Mouse (Mus musculus): ENCODE measurements at regions not wholly inside any gene's neighbourhood (a gene's known extent, or its start where the extent isn't known, plus 50 kb on each side); places are given as distances from the start of the nearest gene placed in this dataset.
A peak's percentile ranks its signal among the peaks of the same experiment; 100 is the strongest.

- DNase-seq = no peak
- Histone ChIP-seq H3K4me3 (replicated peaks; ENCODE audit: insufficient read depth, low read depth, low read length) (no peak overlapping the region), H3K4me1 (ENCODE audit: control insufficient read depth, insufficient read depth, low read length) (no peaks in the 10 kb centered on the region), H3K27me3 (ENCODE audit: control insufficient read depth, insufficient read depth, low read length) (no peaks in the 10 kb centered on the region), H3K27ac (ENCODE audit: insufficient read depth, low read length) (no peak overlapping the region)
- TF ChIP-seq POLR2A (IDR thresholded peaks at IDR 0.05; ENCODE audit: borderline replicate concordance, insufficient read depth, low read length) = no peak
- no peak for TF ChIP-seq CTCF (IDR thresholded peaks at IDR 0.05; ENCODE audit: borderline replicate concordance, insufficient read depth, low read depth, low read length)
- WGBS = 92% methylated on average over 2 of the region's 2 CpGs
Observed at GRCm38 (mm10) chr13:39092058-39092457, 131.4 kb upstream of the Slc35b3 start.

GRCm38 (mm10) chr13:39084544-39084943 is 123.9 kb upstream of the Slc35b3 start:
- Histone ChIP-seq H3K27me3 (ENCODE audit: control insufficient read depth, insufficient read depth, low read length) (no peaks in the 10 kb centered on the region), H3K4me1 (ENCODE audit: control insufficient read depth, insufficient read depth, low read length) (no peaks in the 10 kb centered on the region), H3K27ac (ENCODE audit: insufficient read depth, low read length) (no peak overlapping the region), H3K4me3 (replicated peaks; ENCODE audit: insufficient read depth, low read depth, low read length) (no peak overlapping the region)
- DNase-seq = no peak
- TF ChIP-seq CTCF (IDR thresholded peaks at IDR 0.05; ENCODE audit: borderline replicate concordance, insufficient read depth, low read depth, low read length) = no peak
- TF ChIP-seq POLR2A (IDR thresholded peaks at IDR 0.05; ENCODE audit: borderline replicate concordance, insufficient read depth, low read length) = no peak
- 14% methylated on average over 5 of the region's 5 CpGs for WGBS

- Histone ChIP-seq H3K4me1 (ENCODE audit: control insufficient read depth, insufficient read depth, low read length) (no peaks in the 10 kb centered on the region), H3K27me3 (ENCODE audit: control insufficient read depth, insufficient read depth, low read length) (no peaks in the 10 kb centered on the region), H3K27ac (ENCODE audit: insufficient read depth, low read length) (no peak overlapping the region), H3K4me3 (replicated peaks; ENCODE audit: insufficient read depth, low read depth, low read length) (no peak overlapping the region)
- WGBS = 82% methylated on average over 2 of the region's 2 CpGs
- TF ChIP-seq CTCF (IDR thresholded peaks at IDR 0.05; ENCODE audit: borderline replicate concordance, insufficient read depth, low read depth, low read length) (no peak), POLR2A (IDR thresholded peaks at IDR 0.05; ENCODE audit: borderline replicate concordance, insufficient read depth, low read length) (no peak)
- DNase-seq = no peak
Observed at GRCm38 (mm10) chr13:39074211-39074610, 113.5 kb upstream of the Slc35b3 start.

GRCm38 (mm10) chr13:39032263-39032662 is 71.6 kb upstream of the Slc35b3 start:
- TF ChIP-seq POLR2A (IDR thresholded peaks at IDR 0.05; ENCODE audit: borderline replicate concordance, insufficient read depth, low read length) (no peak), CTCF (IDR thresholded peaks at IDR 0.05; ENCODE audit: borderline replicate concordance, insufficient read depth, low read depth, low read length) (no peak)
- WGBS = 68% methylated on average over 3 of the region's 3 CpGs
- Histone ChIP-seq H3K27ac (ENCODE audit: insufficient read depth, low read length) (no peak overlapping the region), H3K27me3 (ENCODE audit: control insufficient read depth, insufficient read depth, low read length) (no peaks in the 10 kb centered on the region), H3K4me3 (replicated peaks; ENCODE audit: insufficient read depth, low read depth, low read length) (no peak overlapping the region), H3K4me1 (ENCODE audit: control insufficient read depth, insufficient read depth, low read length) (no peaks in the 10 kb centered on the region)
- DNase-seq = no peak

DNA sequence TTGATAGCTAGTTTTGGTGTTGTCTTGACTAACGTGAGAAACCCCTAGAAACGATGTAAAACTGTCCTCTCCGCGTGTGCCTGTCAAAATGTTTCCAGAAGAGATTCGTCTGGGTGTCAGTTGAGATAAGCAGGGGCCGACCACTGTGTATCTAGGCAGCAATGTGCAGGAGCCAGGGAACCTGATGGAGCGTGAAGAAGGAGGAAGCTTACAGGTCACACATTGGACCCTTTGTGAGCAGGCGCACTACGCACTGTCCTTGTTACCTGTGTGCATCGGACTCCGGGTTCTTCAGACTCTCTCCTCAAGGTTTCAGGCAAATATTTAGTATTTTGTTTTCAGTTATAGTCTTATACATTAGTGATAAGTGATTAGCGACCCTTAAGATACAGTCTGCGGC is 59.5 kb upstream of the Slc35b3 start:
- 67% methylated on average over 13 of the region's 13 CpGs for WGBS
- DNase-seq = no peak
- Histone ChIP-seq H3K27ac (ENCODE audit: insufficient read depth, low read length) (no peak overlapping the region), H3K4me3 (replicated peaks; ENCODE audit: insufficient read depth, low read depth, low read length) (no peak overlapping the region), H3K4me1 (ENCODE audit: control insufficient read depth, insufficient read depth, low read length) (no peaks in the 10 kb centered on the region), H3K27me3 (ENCODE audit: control insufficient read depth, insufficient read depth, low read length) (no peaks in the 10 kb centered on the region)
- TF ChIP-seq CTCF (IDR thresholded peaks at IDR 0.05; ENCODE audit: borderline replicate concordance, insufficient read depth, low read depth, low read length) (no peak), POLR2A (IDR thresholded peaks at IDR 0.05; ENCODE audit: borderline replicate concordance, insufficient read depth, low read length) (no peak)

DNA sequence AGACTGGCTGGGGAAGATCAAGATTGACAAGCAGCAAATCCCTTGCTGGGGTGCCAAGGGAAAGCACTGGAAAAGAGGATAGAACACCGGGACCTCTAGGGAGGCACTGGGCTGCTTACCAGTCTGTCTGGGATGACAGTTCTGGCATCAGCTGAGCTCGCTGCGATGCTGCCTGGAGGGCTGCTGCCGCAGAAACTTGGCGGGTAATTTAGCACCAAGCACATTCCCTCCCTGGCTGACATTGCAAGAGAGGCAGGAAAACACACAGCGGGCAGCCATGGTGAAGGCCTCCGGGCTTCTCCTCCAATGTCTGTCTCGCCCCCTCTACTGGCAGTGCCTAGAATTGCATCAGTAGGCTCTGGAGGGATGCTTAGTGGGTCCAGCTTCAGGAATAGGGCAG is 51.0 kb upstream of the Slc35b3 start:
- under 1% methylated on average over 8 of the region's 8 CpGs for WGBS
- DNase-seq = peak; percentile 82
- Histone ChIP-seq H3K4me1 (ENCODE audit: control insufficient read depth, insufficient read depth, low read length) (0 out of 2 replicates have a peak, but pooled peaks cover 3% of the 10 kb centered on the region), H3K27me3 (ENCODE audit: control insufficient read depth, insufficient read depth, low read length) (no peaks in the 10 kb centered on the region), H3K27ac (ENCODE audit: insufficient read depth, low read length) (no peak overlapping the region), H3K4me3 (replicated peaks; ENCODE audit: insufficient read depth, low read depth, low read length) (peak overlapping the region; percentile 33)
- TF ChIP-seq CTCF (IDR thresholded peaks at IDR 0.05; ENCODE audit: borderline replicate concordance, insufficient read depth, low read depth, low read length) (peak; percentile 81), POLR2A (IDR thresholded peaks at IDR 0.05; ENCODE audit: borderline replicate concordance, insufficient read depth, low read length) (no peak)
